Mouse (Mus musculus) ovary, postnatal 36 days (tissue): Measurements from ENCODE around the gene Sdr39u1.

Experiments used
- DNase-seq: peaks from one replicate; pipeline ENCODE4 v3.0.0; 2022; ENCODE audit warnings: low spot score, mixed read lengths

Gene Sdr39u1

DNA sequence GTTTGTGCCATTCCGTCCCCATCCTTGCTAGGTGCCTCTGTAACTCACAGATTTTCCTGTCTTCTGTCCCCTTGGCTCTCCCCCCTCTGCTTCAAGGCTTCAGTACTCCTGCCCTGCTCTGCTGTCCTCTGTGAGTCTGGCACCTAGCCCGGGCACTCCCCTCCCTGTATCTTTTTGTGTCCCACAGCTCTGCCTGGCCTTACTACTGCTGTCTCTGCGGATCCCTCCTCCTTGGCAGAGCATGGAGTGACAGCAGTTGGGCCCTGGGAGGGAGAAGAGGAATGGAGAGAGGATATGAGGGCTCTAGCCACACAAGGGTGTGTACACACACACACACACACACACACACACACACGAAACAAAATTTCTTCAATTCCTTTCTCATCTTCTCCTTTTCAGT lies 15.9 kb downstream of the Sdr39u1 start, which contains the start of gene Cbln3:
Gene Cbln3, minus strand, starts transcription at position 227 of the 400 bp plus-strand sequence.
- peak; percentile 80 for DNase-seq

DNA sequence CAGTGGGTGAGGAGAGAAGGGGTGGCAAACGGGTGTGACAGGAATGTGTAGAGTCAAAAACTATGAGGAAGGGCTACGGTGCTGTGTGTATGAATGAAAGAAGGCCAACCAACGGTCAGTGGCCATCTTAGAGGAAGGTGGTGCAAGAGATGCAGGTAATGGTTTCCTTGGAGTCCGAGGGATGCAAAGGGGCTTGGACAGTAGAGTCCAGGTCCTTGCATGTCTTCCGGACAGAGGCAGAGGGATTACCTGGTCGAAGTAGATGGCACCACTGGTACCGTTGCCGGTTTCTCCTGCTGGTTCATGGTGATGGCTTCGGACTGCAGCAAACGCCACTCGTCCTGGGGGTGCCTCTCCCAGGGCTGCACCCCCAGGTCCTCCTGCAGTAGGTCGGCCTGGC lies 16.4 kb downstream of the Sdr39u1 start:
- no peak for DNase-seq

DNA sequence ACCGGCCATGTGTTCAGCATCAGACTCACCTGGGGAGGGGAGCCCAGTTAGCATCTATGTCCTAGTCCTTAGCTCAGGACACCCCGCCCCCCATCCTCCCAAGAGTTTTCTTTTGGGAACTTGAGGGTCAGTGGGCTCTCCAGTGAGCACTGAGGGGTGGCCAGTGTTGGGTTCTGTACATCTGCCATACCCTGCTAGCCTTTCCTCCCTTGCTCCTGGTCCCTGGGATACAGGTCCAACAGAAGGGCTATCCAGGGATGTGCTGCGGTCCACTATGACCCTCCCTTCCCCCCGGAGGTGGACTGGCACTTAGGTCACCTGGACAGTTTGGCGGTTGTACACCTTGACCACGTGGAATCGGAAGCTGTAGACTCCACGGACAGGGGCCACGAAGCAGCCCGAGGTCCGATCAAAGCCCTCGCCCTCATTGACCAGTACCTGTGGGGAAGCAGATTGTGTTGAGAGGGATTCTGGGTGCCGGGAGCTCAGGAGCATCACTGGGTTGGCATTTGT lies 16.9 kb downstream of the Sdr39u1 start:
- DNase-seq, result no peak

DNA sequence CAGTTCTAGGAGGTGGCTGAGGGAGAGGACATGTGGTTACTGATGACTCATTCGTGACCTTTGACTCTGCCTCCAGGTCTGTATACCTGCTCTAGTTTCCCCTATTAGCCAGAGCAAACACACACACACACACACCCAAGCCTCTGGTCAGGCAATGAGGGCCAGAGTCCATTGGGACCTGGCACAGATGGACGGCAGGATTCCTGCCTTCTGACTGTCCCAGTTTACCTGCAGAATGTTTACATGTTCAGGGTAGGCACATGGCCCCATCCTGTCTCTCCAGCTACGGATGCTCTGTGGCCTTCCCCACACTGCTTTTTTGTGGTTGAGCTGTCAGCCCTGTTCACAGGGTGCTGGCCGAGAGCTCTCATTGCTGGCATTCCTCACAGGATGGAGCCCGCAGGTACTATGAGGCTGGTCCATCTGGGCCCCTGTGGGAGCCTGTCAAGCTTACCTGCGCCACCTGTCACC lies 17.9 kb downstream of the Sdr39u1 start:
- DNase-seq, result no peak

DNA sequence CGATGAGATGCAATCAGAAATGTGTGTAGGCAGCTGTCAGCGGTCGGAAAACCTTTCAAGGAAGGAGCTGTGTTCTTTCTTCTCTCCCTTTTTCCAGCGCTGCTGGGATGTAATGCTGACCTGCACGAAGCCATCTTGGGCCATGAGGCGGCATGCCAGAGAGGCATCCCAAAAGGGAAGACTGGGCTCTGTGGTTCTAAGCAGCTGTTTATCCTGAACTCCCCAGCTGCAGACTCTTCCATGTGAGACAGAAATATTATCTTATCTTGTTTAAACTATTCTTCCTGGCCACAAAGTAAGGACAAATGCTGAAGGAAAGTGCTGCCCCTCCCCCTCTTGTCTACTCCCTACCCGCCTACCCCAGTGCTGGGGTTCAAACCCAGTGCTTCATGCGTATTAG lies 19.1 kb downstream of the Sdr39u1 start:
- no peak for DNase-seq

DNA sequence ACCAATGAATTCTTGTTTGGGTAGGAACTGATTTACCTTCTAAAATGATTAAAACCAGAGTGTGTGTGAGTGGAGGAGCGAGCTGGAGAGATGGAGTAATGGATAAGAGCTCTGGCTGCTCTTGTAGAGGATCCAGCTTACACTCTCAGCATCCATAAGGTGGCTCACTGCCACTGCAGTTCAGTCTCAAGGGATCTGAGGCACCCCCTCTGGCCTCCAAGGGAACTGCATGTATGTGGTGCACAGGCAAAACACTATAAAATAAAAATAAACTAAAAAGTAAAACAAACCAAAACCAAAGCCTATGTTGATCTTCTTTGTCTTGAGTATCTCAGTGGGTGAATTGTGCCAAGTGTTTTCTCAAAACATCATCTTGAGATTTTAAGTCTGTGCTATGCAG lies 20.5 kb downstream of the Sdr39u1 start:
- peak; percentile 71 for DNase-seq

DNA sequence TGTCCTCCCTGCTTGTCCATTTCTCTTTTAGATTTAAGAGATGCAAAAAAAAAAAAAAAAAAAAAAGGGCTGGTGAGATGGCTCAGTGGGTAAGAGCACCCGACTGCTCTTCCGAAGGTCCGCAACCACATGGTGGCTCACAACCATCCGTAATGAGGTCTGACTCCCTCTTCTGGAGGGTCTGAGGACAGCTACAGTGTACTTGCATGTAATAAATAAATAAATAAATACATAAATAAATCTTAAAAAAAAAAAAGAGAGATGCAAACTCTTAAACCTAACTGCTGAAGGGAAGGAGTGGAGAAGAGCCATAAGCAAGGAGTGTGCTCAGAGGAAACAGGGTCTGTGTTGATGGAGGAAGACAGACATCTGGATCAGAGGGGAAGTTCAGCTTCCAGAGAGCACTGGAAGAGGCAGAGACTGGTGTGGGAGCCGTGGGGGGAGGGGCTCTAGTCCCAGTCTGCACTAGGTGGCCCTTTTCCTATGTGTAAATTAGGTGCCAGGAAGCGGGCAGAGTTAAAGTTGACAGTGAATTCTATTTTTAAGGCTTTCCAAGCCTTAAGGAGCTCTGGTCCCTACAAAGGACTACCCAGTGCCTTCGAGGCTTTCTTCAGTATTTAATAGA lies 21.7 kb downstream of the Sdr39u1 start:
- DNase-seq, result no peak

DNA sequence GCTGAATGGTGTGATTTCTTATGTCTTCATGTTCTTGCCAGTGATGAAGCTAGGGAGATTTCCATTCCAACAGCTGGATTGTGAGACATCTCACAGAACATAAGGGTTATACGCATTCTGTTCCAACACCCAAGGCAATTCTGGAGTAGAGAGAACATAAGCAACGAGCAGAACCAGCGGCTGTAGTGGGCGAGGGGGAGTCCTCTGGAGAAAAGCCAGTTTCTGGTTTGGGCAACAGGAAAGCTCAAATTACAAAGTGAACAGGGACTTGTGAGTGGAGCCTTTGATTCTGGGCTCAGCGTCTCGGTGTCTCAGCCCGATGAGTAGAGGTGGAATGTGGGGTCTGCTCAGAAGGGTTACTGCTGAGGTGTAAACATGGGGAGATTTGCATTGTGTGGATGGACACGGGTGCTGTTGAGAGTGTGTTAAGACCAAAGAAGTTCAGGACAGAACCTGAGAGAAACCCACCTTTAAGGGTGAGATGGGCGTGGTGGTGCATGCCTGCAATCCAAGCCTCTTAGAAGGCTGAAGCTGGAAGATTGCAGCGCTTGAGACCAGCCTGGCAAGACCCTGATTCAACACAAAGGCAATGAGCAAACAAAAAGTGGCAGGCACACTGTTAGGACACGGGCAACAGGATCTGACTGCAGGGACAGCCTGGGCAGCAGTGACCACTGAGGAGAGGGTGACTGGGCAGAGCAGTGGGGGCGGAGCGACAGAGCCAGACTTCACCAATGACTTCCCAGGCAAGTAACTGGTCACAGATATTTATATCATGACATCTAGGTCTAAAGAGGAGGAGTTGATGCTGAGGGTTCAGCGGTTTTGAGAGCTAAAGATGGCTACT lies 22.4 kb downstream of the Sdr39u1 start:
- no peak for DNase-seq

DNA sequence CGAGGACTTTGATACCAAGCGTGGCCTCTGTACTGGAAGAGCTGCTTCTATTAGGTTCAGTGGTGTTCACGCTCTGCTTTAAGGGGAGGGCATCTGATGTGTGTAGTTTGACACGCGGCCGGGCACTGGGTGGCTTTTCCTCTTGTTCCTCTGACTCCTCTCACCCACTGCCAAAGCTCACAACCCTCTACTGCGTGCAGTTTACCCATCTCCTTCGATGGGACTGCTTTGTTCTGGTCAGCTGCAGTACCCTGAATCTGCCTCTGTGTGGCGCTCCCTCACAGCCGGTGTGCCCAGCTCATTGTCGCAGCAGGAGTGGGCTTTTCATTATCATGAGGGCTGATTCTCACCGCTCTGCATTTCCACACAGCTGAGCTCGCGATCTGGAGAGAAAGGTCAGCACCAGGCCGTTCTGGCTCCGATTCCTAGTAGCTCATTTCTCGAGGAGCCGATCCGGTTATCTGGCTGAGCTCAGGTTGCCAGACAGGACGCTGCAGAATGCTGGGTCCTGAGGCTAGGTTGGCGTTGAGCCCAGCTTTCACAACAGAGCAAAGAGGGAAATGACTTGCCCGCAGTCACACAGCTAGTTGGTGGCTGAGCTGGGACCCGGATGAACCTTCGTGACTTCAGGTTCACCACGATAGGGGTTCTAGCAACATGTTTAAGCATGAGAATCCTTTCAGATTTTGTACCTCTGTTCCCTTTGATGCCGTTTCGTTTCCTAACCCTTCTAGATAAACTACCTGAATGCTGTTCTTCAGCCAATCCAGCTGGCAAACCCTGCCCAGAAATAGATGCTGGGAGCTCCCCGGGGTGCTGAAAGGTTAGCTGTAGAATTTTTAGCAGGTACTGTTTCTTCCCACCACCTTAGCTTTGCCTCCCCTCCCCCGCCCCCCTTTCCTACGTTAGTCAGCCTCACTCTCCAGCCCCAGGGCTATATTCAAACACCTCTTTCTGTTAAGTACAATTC lies 26.1 kb downstream of the Sdr39u1 start:
- peak; percentile 74 for DNase-seq

DNA sequence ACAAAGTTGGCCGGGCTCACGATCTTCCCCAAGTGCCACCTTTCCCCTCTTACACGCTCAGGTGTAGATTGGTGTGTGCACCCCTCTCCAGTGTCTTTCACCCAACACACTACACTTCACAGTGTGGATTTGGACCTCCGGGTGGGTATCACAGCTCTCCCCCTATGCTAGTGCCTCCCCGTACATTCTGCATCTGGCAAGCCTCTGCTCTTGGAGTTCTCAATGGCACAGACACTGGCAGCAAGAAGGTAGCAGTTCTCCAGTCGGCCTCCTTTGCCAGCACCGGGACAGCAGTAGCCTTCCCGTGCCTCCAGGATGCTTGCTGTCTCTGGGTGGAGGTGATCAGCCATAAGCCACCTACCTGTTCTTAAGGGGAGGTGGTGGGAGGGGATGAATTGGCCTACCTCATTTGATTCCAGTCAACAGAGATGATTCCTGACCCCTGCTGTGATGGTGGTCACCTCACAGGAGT lies 26.8 kb downstream of the Sdr39u1 start:
- no peak for DNase-seq

DNA sequence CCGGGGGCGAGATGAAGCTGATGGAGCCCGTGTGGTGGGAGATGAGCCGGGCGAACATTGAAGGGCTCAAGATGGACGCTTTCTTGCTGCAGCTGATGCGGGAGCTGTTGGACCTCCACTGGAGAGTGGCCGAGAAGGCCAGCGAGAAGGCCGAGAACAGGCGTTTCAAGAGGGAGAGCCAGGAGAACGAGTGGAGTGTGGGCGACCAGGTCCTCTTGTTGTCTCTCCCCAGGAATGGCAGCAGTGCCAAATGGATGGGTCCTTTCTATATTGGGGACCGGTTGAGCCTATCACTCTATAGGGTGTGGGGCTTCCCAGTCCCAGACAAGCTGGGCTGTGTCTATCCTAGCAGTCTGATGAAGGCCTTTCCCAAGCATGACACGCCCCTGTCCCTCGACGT lies 27.5 kb downstream of the Sdr39u1 start:
- DNase-seq, result no peak

DNA sequence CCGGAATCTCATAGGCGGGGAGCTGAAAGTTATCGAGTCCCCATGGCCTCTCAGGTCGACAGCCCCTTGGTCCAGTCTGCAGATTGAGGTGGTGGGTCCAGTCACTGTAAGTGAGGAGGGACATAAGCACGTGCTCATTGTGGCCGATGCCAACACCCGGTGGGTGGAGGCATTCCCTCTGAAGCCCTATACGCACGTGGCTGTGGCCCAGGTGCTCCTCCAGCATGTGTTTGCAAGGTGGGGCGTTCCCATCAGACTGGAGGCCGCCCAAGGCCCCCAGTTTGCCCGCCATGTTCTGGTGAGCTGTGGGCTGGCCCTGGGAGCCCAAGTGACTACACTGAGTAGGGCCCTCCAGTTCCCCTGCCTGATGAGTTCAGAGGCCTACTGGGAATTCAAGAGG lies 28.1 kb downstream of the Sdr39u1 start:
- DNase-seq, result no peak

DNA sequence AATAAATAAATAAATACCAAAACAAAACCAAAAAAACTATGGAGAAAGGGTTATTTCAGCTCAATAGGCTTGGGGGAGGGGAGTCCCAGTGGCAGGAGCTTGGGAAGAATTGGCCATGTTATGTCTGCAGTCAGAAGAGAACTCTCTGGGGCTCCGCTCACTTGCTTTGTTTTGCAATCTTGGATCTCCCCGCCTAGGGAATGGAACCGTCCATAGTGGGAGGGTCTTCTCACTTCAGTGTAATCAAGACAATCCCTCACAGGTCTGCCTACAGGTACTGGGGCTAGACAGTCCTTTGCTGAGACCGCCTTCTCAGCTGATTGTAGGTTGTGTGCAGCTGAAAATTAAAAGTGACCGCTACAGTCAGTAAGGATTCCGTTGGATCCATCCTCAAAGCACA lies 30.6 kb downstream of the Sdr39u1 start:
- no peak for DNase-seq

DNA sequence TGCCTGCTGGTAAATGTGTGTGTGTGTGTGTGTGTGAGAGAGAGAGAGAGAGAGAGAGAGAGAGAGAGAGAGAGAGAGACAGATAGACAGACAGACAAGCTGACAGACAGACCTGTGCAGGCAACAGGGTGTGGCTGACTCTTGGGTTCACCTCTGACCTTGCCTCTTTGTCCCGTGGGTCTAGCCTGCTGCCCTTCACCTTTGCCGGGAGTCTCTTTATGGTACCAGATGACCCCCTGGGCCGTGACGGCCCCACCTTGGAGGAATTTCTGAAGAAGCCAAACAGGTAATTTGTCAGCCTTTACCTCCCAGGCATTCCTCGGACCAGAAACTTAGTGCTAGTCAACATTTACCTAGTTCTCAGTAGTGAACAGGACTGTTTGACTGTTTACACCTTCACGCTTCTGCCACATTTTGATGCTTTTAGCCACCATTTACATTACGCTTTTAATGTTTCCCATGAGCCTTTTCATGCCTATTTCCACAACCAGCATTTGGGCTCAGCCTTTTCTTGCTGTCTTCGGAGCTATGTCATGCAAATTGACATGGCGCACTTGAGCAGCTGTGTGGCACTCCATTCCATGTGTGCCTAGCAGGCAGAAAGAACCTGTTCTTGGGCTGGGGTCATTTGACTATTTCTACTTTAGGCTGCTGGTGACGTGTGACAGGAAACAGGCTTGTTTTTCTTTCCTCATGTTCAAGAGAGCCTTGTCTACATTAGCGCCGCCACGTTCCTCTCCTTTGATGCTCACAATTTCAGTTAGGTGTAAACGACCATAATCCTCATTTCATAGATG lies 31.7 kb downstream of the Sdr39u1 start:
- no peak for DNase-seq

DNA sequence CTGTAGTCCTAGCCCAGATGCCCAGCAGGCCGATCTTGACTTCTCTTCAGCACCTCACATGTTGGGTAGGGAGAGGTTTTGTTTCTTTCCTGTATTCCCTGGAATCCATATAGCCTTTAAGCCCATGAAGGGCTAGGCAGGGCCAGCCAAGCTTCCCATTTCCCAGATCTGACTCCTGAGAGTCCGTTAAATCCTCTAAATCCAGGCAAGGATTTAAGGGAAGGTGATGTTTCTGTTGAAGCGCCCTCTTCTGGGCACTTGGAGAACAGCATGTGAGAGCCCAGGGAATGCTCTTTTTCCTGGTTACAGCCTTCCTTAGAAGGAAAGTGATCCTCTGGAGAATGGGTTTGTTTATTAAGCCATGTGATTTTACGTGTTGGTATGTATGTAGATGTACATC lies 33.1 kb downstream of the Sdr39u1 start:
- DNase-seq, result peak; percentile 49

DNA sequence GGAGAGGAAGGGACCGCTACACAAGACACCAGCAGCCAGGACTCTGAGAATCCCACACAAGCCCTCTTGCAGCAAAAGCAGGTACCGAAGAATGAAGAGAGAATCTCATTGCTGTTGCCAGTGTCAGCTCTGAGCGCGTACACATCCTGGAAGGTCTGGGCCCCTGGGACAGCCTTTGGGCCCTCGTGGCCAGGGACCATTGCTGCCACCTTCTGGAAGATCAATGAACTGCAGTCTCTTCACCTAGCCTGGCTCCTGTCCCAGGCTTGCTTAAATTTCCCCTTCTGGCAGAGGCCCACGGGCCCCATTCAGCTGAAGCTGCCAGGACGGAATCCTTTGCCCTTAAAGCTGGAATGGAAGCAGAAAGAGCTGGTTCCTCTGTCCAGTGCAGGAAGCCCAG lies 36.3 kb downstream of the Sdr39u1 start:
- peak; percentile 69 for DNase-seq

DNA sequence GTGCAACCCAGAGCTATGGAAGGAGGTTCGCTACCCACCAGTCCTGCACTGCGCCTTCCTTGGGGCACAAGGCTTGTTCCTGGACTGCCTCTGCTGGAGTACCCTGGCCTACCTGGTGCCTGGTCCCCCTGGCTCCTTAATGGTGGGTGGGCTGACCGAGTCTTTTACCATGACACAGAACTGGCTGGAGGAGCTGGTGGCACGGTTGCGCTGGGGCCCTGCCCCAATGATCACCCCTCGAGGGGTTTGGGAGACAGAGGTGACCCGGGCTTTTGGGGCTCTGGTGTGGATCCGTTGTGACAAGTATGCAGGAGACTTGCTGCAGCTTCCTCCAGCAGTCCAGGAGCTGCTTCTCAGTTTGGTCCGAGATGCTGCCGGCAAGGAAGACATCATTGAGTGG lies 37.1 kb downstream of the Sdr39u1 start:
- no peak for DNase-seq

DNA sequence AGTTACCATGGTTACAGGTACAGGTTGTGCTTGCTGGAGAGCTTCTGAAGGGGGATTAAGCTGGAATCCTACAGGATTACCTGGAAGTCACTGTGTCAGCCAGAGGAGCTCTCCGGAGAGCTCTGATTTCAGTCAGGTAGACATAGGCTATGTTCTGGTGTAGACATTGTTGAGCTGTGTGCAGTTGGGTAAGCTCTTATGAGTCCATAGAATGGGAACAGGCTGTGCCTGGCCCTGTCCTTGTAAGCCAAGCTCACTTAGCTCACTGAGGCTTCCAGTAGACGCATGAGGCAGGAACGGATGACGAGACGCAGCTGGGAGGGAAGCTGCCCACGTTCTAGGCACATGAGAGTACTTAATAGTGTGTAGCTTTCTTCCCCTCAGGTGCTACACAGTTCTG lies 37.9 kb downstream of the Sdr39u1 start:
- no peak for DNase-seq

DNA sequence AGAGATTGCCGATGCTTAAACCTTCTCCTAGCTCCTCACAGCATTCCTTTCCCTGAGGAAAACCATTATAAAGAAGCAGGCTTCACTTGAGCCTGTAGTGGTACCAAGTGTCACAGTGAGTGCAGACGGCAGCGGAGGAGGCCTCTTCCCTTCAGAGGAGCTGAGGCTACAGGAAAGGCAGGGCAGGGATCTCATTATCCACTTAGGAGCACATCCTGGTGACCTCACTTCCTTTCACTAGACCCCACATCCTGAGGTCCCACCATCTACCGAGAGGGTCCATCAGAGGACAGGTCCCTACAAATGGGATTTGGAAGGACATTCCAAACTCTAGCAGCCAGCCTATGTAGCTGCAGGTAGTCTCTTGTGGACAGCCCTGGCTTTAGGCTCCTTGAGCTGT lies 42.5 kb downstream of the Sdr39u1 start:
- no peak for DNase-seq

DNA sequence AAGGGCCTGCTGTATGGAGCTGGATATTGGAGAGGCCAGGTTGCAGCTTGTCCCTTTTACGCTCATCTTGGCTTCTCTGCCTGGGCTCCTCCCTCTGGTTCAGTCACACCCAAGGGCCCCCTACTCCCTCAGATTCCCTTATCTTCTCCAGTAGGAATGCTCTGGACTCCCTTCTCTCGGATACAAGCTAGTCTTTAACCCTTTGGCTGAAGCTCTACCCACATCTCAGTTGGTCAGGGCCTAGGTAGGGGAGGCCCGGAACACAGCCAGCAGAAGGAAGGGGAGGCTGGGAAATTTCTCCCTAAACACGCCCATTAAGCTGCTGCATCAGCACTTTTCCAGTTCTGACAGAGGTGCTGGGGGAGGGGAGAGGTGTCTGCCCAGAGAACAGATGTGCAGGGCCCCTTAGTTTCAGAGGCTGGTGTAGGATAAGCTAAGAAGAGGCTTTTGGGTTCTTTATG lies 45.0 kb downstream of the Sdr39u1 start:
- DNase-seq, result peak; percentile 31
